ENCODE assay signal across 8 mouse cellular contexts in the genomic region with DNA sequence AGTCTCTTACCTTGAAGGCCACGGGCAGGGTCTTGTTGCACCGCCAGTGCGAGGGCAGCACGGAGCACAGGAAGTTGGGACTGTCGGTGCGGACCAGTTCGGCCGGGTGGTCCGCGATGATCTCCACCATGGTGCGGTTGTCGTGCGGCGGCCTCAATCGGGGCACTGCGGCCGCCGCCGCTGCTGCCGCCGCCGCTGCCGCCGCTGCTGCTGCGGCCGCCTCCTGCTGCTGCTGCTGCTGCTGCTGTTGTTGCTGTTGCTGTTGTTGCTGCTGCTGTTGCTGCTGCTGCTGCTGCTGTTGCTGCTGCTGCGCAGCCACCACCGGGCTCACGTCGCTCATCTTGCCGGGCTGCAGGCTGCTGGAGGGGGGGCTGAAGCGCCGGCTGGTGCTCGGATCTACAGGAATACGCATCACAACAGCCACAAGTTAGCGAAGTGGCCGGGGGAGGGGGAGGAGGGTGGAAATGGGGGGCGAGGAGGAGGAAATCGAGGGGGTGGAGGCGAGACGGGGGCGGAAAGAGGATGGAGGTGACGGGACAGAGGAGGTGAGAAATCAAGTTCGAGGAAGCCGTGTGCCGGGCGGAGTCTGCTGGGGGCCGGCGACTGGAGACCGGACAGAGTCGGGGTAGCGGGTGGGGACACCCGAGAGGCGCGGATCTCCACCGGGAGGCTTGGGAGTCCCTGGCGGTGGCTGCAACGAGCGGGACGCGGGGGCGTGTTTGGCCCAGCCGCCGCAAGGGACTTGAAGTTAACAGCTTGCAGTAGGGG. TPM values are rescaled to one million over a fixed set of nuclear protein-coding genes. Genes with fewer than 3 reads are reported as not detected.
DNase-seq lines count a peak whose midpoint lies in the region; ATAC-seq and TF ChIP-seq lines count a peak whose summit lies in the region.

No protein-coding gene starts in this region.

- H3K79me2 ChIP-seq in liver, adult 2 months (ENCODE audit: control insufficient read depth, insufficient read depth, low read length) = no peaks in the 10 kb centered on the region

- DNase-seq in adrenal gland, adult 8-10 months = peak; percentile 28
- DNase-seq in hindbrain, postnatal 0 days (ENCODE audit: low spot score) = peak; percentile 44
- DNase-seq in liver, adult 2 months (ENCODE audit: extremely low read depth, low read depth, low spot score) = no peak

- peak overlapping the region; percentile 50 for H3K4me3 ChIP-seq in erythroblast, embryonic 14.5 days (replicated peaks)
- H3K4me3 ChIP-seq in hindbrain, postnatal 0 days (ENCODE audit: low read length) = peak overlapping the region; percentile 73
- H3K4me3 ChIP-seq in liver, adult 2 months (ENCODE audit: insufficient read depth, low read depth, low read length) = peak overlapping the region; percentile 85
- peak overlapping the region; percentile 62 for H3K4me3 ChIP-seq in midbrain, embryonic 16.5 days (ENCODE audit: low read depth, low read length)
- peak overlapping the region; percentile 65 for H3K4me3 ChIP-seq in stomach, embryonic 14.5 days (ENCODE audit: low read depth, low read length)

- no peaks in the 10 kb centered on the region for H3K36me3 ChIP-seq in erythroblast, embryonic 14.5 days (ENCODE audit: control insufficient read depth)
- H3K36me3 ChIP-seq in hindbrain, postnatal 0 days (ENCODE audit: insufficient read depth, low read length) = no peaks in the 10 kb centered on the region
- H3K36me3 ChIP-seq in liver, adult 2 months (ENCODE audit: control insufficient read depth, insufficient read depth, low read length) = no peaks in the 10 kb centered on the region
- no peaks in the 10 kb centered on the region for H3K36me3 ChIP-seq in midbrain, embryonic 16.5 days (ENCODE audit: control insufficient read depth, insufficient read depth, low read length)
- H3K36me3 ChIP-seq in stomach, embryonic 14.5 days (ENCODE audit: control insufficient read depth, insufficient read depth, low read length) = no peaks in the 10 kb centered on the region

- no peak for TF ChIP-seq CTCF in hindbrain, postnatal 0 days (IDR thresholded peaks at IDR 0.05; ENCODE audit: low read depth)
- no peak for TF ChIP-seq CTCF in liver, adult 2 months (IDR thresholded peaks at IDR 0.05; ENCODE audit: low read depth, low read length)

- no peak for TF ChIP-seq POLR2A in liver, adult 2 months (IDR thresholded peaks at IDR 0.05; ENCODE audit: extremely low read depth, insufficient read depth, low read length)

- H3K9me3 ChIP-seq in erythroblast, embryonic 14.5 days (ENCODE audit: control insufficient read depth, low read length) = peaks cover 7% of the 10 kb centered on the region; the same call in 1 of the 2 replicates
- no peaks in the 10 kb centered on the region for H3K9me3 ChIP-seq in hindbrain, postnatal 0 days (ENCODE audit: low read length)
- no peaks in the 10 kb centered on the region for H3K9me3 ChIP-seq in midbrain, embryonic 16.5 days (replicated peaks; ENCODE audit: control insufficient read depth, low read length, poor library complexity, severe bottlenecking)
- H3K9me3 ChIP-seq in stomach, embryonic 14.5 days (ENCODE audit: control insufficient read depth, low read depth, low read length) = no peaks in the 10 kb centered on the region

- ATAC-seq in erythroblast, adult 5-6 weeks (replicated peaks; ENCODE audit: low FRiP score, poor library complexity, severe bottlenecking) = no peak
- peak; percentile 18; the same call in 1 of the 2 replicates for ATAC-seq in frontal cortex, adult (ENCODE audit: low TSS enrichment)
- no peak; the same call in 1 of the 2 replicates for ATAC-seq in hindbrain, postnatal 0 days
- peak; percentile 49 for ATAC-seq in midbrain, embryonic 16.5 days
- ATAC-seq in stomach, embryonic 14.5 days (ENCODE audit: insufficient number of reproducible peaks, insufficient read depth, low FRiP score, low read depth) = peak; percentile 4; the same call in 1 of the 2 replicates

- peak overlapping the region; percentile 52; the same call in 1 of the 2 replicates for H3K9ac ChIP-seq in hindbrain, postnatal 0 days (replicated peaks; ENCODE audit: low read length)
- H3K9ac ChIP-seq in liver, adult 2 months (ENCODE audit: low read depth, low read length) = peak overlapping the region; percentile 73
- H3K9ac ChIP-seq in midbrain, embryonic 16.5 days (ENCODE audit: low read depth, low read length) = peak overlapping the region; percentile 70
- peak overlapping the region; percentile 42; the same call in 1 of the 2 replicates for H3K9ac ChIP-seq in stomach, embryonic 14.5 days (replicated peaks; ENCODE audit: low read depth, low read length)

- H3K4me1 ChIP-seq in erythroblast, embryonic 14.5 days (ENCODE audit: control insufficient read depth) = no peaks in the 10 kb centered on the region
- peaks cover 6% of the 10 kb centered on the region; the same call in 1 of the 2 replicates for H3K4me1 ChIP-seq in hindbrain, postnatal 0 days (ENCODE audit: insufficient read depth, low read length)
- peaks cover 14% of the 10 kb centered on the region; the same call in 1 of the 2 replicates for H3K4me1 ChIP-seq in liver, adult 2 months (ENCODE audit: control insufficient read depth, insufficient read depth, low read length)
- peaks cover 28% of the 10 kb centered on the region for H3K4me1 ChIP-seq in midbrain, embryonic 16.5 days (ENCODE audit: control insufficient read depth, insufficient read depth, low read length)
- H3K4me1 ChIP-seq in stomach, embryonic 14.5 days (ENCODE audit: control insufficient read depth, insufficient read depth, low read length) = peaks cover 11% of the 10 kb centered on the region; the same call in 1 of the 2 replicates

- H3K27me3 ChIP-seq in erythroblast, embryonic 14.5 days (ENCODE audit: control insufficient read depth) = peaks cover 82% of the 10 kb centered on the region
- peaks cover 18% of the 10 kb centered on the region for H3K27me3 ChIP-seq in hindbrain, postnatal 0 days (ENCODE audit: insufficient read depth, low read length)
- peaks cover 38% of the 10 kb centered on the region for H3K27me3 ChIP-seq in liver, adult 2 months (ENCODE audit: control insufficient read depth, insufficient read depth, low read length)
- H3K27me3 ChIP-seq in midbrain, embryonic 16.5 days (ENCODE audit: control insufficient read depth, insufficient read depth, low read depth, low read length) = peaks cover 38% of the 10 kb centered on the region
- peaks cover 35% of the 10 kb centered on the region for H3K27me3 ChIP-seq in stomach, embryonic 14.5 days (ENCODE audit: control insufficient read depth, insufficient read depth, low read length)

- WGBS in hindbrain, postnatal 0 days = under 1% methylated on average over 46 of the region's 64 CpGs
- WGBS in liver, adult 2 months = 2% methylated on average over 63 of the region's 64 CpGs
- under 1% methylated on average over 41 of the region's 64 CpGs for WGBS in midbrain, embryonic 16.5 days
- WGBS in stomach, embryonic 14.5 days = 1% methylated on average over 63 of the region's 64 CpGs

- peak overlapping the region; percentile 66 for H3K4me2 ChIP-seq in hindbrain, postnatal 0 days (ENCODE audit: low read depth, low read length)
- H3K4me2 ChIP-seq in midbrain, embryonic 16.5 days (ENCODE audit: low read length) = peak overlapping the region; percentile 96
- H3K4me2 ChIP-seq in stomach, embryonic 14.5 days (replicated peaks; ENCODE audit: low read depth, low read length) = peak overlapping the region; percentile 91

- no peak overlapping the region for H3K27ac ChIP-seq in hindbrain, postnatal 0 days
- no peak overlapping the region for H3K27ac ChIP-seq in liver, adult 2 months (replicated peaks; ENCODE audit: insufficient read depth, low read depth, low read length)
- H3K27ac ChIP-seq in midbrain, embryonic 16.5 days (ENCODE audit: low read length) = no peak overlapping the region
- H3K27ac ChIP-seq in stomach, embryonic 14.5 days (ENCODE audit: low read length) = no peak overlapping the region

RNA-seq across cellular contexts. Expression of a gene that starts 41.5 kb away (rescaled TPM):
- polyA plus RNA-seq in erythroblast, embryonic 14.5 days (2012) = 0.62 and 1.0 TPM in 2 replicates
- 9.6 and 12.5 TPM in 2 replicates for total RNA-seq in erythroblast, adult 5-6 weeks (2015; ENCODE audit: low replicate concordance)
- total RNA-seq in erythroblast, adult 5-6 weeks (2017; ENCODE audit: low replicate concordance) = 8.8 and 9.5 TPM in 2 replicates
- 10 to 100 TPM; 20.1 to 39.1 (median 31.3) TPM for total RNA-seq in adrenal gland, adult 8-10 months (2022)
- 4.1 and 7.4 TPM in 2 replicates for total RNA-seq in hindbrain, postnatal 0 days (2014; rRNA removed)
- 24.4 and 24.9 TPM in 2 replicates for polyA plus RNA-seq in hindbrain, postnatal 0 days (2015; fragmentation: Nextera tagmentation; extraction: Ambion mirVana)
- 4.2 and 4.9 TPM in 2 replicates for total RNA-seq in liver, adult 2 months (2014; rRNA removed)
- 2.3 and 2.7 TPM in 2 replicates for polyA plus RNA-seq in liver, adult 2 months (2012; rRNA removed)
- 20.6 and 21.8 TPM in 2 replicates for polyA plus RNA-seq in midbrain, embryonic 16.5 days (2015; fragmentation: Nextera tagmentation; extraction: Ambion mirVana)
- polyA plus RNA-seq in stomach, embryonic 14.5 days (2014; fragmentation: Nextera tagmentation; extraction: Ambion mirVana) = 27.0 and 27.5 TPM in 2 replicates

Comparison
In these comparisons a context has a peak if more than half of its experiments do, and no peak if none do; other contexts are left out.
1. ATAC-seq: peak in frontal cortex, adult (single experiment), midbrain, embryonic 16.5 days (single experiment) and stomach, embryonic 14.5 days (single experiment); none in erythroblast, adult 5-6 weeks (single experiment) and hindbrain, postnatal 0 days (single experiment).
2. Peak in every context shown above with its lines, with median percentiles within 50 percentile points of each other: H3K4me3 ChIP-seq, H3K4me2 ChIP-seq and H3K9ac ChIP-seq.